Mouse (Mus musculus) spleen, adult 2 months (tissue): Measurements from ENCODE around the gene Faiml.

Experiments
- CTCF ChIP-seq: fragments of 200-500 bp; IDR thresholded peaks from 2 replicates; pipeline ENCODE4 v1.5.1; 2011; ENCODE audit warnings: mild to moderate bottlenecking, inconsistent platforms; ENCODE audit not compliant: insufficient read depth, insufficient read length, insufficient replicate concordance; ENCODE audit errors: extremely low read depth
- POLR2A ChIP-seq: fragments of 200-500 bp; IDR thresholded peaks from 2 replicates; pipeline ENCODE4 v1.6.1; 2011; ENCODE audit warnings: low read depth, low read length, inconsistent platforms

GRCm38 (mm10) chr9:99239256-99239655 lies 2.2 kb upstream of the Faiml start:
- TF ChIP-seq POLR2A, result no peak
- no peak for TF ChIP-seq CTCF
